ENCODE assay signal across 8 mouse cellular contexts in the genomic region with DNA sequence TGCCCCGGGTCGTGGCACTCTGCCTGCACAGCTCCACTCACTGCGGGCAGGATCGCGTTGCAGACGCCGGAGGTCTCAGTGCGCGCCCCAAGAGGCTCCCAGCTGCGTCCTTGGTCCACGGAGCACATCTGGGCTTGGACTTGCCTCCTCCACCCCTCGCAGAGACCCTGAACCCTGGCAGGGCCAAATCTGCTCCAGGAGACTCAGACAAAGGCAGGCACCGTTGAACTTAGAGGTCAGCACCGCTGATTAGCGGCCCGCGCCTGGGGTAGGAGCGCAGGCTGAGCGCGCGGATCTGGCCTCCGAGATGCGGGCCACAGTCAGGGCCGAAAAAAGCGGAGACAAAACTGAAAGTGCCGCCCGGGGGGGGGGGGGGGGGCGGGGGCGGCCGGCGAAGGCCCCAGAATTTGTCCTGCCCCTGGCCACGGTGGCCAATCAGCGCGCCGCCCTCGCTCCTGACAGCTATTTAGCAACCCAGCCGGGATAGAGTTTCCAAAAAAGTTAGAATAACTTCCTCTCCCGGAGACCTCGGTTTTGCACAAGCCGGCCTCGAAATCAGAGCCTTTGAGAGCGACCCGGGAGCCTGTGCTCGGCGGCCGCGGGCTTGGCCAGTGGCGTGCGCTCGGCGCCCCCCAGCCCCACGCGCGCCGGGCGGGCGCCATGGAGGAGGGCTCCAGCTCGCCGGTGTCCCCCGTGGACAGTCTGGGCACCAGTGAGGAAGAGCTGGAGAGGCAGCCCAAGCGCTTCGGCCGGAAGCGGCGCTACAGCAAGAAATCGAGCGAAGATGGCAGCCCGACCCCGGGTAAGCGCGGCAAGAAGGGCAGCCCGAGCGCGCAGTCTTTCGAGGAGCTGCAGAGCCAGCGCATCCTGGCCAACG. TPM values are rescaled to one million over a fixed set of nuclear protein-coding genes. Genes with fewer than 3 reads are reported as not detected.
A peak's percentile ranks its signal among the peaks of the same experiment; 100 is the strongest.
DNase-seq lines count a peak whose midpoint lies in the region; ATAC-seq lines count a peak whose summit lies in the region.

Gene Twist2, plus strand, starts transcription at position 495 of the 877 bp plus-strand sequence.

- H3K9ac ChIP-seq in embryonic facial prominence, embryonic 15.5 days, result peak within 1 kb of the TSS; percentile 60
- peak within 1 kb of the TSS; percentile 38; the same call in 1 of the 2 replicates for H3K9ac ChIP-seq in heart, embryonic 14.5 days (ENCODE audit: low read length)

- H3K4me3 ChIP-seq in embryonic facial prominence, embryonic 15.5 days (replicated peaks), result peak within 1 kb of the TSS; percentile 66
- peak within 1 kb of the TSS; percentile 52 to 54 for H3K4me3 ChIP-seq in heart, embryonic 14.5 days (ENCODE audit: control insufficient read depth in 1 of 2, insufficient read depth in 1 of 2, low read depth in 1 of 2, low read length in 2 of 2)

- peak within 1 kb of the TSS; percentile 82 for H3K4me2 ChIP-seq in embryonic facial prominence, embryonic 15.5 days (replicated peaks)
- H3K4me2 ChIP-seq in heart, embryonic 14.5 days (ENCODE audit: low read length), result peak within 1 kb of the TSS; percentile 87

- H3K9me3 ChIP-seq in embryonic facial prominence, embryonic 15.5 days (replicated peaks), result no peaks in the 10 kb centered on the region
- no peaks in the 10 kb centered on the region for H3K9me3 ChIP-seq in heart, embryonic 14.5 days (ENCODE audit: control insufficient read depth, low read length)

- under 1% methylated on average over 73 of the region's 77 CpGs for WGBS in embryonic facial prominence, embryonic 15.5 days
- under 1% methylated on average over 69 of the region's 77 CpGs for WGBS in heart, embryonic 14.5 days

- peak within 1 kb of the TSS; percentile 93 for H3K27ac ChIP-seq in embryonic facial prominence, embryonic 15.5 days (replicated peaks)
- 0 out of 4 replicates have a peak within 1 kb of the TSS, but pooled peaks of 1 of the 2 experiments have one; percentile 33 for H3K27ac ChIP-seq in heart, embryonic 14.5 days (replicated peaks in 1 of 2; ENCODE audit: control insufficient read depth in 1 of 2, insufficient read depth in 1 of 2, low read depth in 2 of 2, low read length in 2 of 2)

- peaks cover 23% of the 10 kb centered on the region for H3K4me1 ChIP-seq in embryonic facial prominence, embryonic 15.5 days
- H3K4me1 ChIP-seq in heart, embryonic 14.5 days (ENCODE audit: control insufficient read depth in 2 of 2, insufficient read depth in 2 of 2, low read length in 2 of 2), result peaks cover 2 to 11% of the 10 kb centered on the region in 2 experiments; a peak in 3 of 4 replicates

- peaks cover 43% of the 10 kb centered on the region for H3K27me3 ChIP-seq in embryonic facial prominence, embryonic 15.5 days
- H3K27me3 ChIP-seq in heart, embryonic 14.5 days (ENCODE audit: control insufficient read depth, insufficient read depth, low read length), result peaks cover 72% of the 10 kb centered on the region

- DNase-seq in frontal cortex, adult 2 months (ENCODE audit: extremely low spot score in 1 of 2, low spot score in 1 of 2), result no peak
- DNase-seq in kidney, postnatal 10 days, result peak; percentile 80
- peak; percentile 53 for DNase-seq in lung, postnatal 36 days
- peak; percentile 58 for DNase-seq in skeletal muscle tissue, adult 2 months (ENCODE audit: low read depth, low spot score)
- DNase-seq in spleen, adult 12 weeks (ENCODE audit: low spot score), result no peak

- ATAC-seq in frontal cortex, adult (ENCODE audit: low TSS enrichment), result peak; percentile 41; the same call in 1 of the 2 replicates
- peak; percentile 81 for ATAC-seq in embryonic facial prominence, embryonic 15.5 days (ENCODE audit: insufficient number of reproducible peaks, low FRiP score, low TSS enrichment, low read depth)
- peak; percentile 10; the same call in 1 of the 2 replicates for ATAC-seq in heart, embryonic 14.5 days (ENCODE audit: insufficient number of reproducible peaks, insufficient read depth, low FRiP score, low read depth)

- no peaks in the 10 kb centered on the region for H3K36me3 ChIP-seq in embryonic facial prominence, embryonic 15.5 days
- no peaks in the 10 kb centered on the region for H3K36me3 ChIP-seq in heart, embryonic 14.5 days (ENCODE audit: control insufficient read depth, insufficient read depth, low read length)

RNA-seq across cellular contexts. Expression of gene Twist2, which starts in this region (rescaled TPM):
- 2.1 and 2.6 TPM in 2 replicates for polyA plus RNA-seq in frontal cortex, adult 2 months (2012; rRNA removed)
- polyA plus RNA-seq in embryonic facial prominence, embryonic 15.5 days (2015; fragmentation: Nextera tagmentation; extraction: Ambion mirVana), result 71.8 and 86.8 TPM in 2 replicates
- polyA plus RNA-seq in heart, embryonic 14.5 days (2014; fragmentation: Nextera tagmentation; extraction: Ambion mirVana), result 1.6 and 2.7 TPM in 2 replicates

Comparison
In these comparisons a context has a peak if more than half of its experiments do, and no peak if none do; other contexts are left out.
1. RNA of gene Twist2 (polyA plus RNA-seq): 71.8 to 86.8 TPM in embryonic facial prominence, embryonic 15.5 days; 1.6 to 2.7 TPM in heart, embryonic 14.5 days and 2.1 to 2.6 TPM in frontal cortex, adult 2 months; every median in the first group is over 10 times any median in the second.
2. ATAC-seq: peak in every context shown above with its lines; median percentile 81 in embryonic facial prominence, embryonic 15.5 days; 41 in frontal cortex, adult; 10 in heart, embryonic 14.5 days.
3. DNase-seq: peak in kidney, postnatal 10 days (single experiment), lung, postnatal 36 days (single experiment) and skeletal muscle tissue, adult 2 months (single experiment); none in frontal cortex, adult 2 months (0 of 2) and spleen, adult 12 weeks (single experiment).